Mouse (Mus musculus): ENCODE measurements at regions not wholly inside any gene's neighbourhood (a gene's known extent, or its start where the extent isn't known, plus 50 kb on each side); places are given as distances from the start of the nearest gene placed in this dataset.

- no peaks in the 10 kb centered on the region for H3K27me3 ChIP-seq (ENCODE audit: control insufficient read depth, insufficient read depth, insufficient read length)
- H3K36me3 ChIP-seq (ENCODE audit: control insufficient read depth, insufficient read depth), result no peaks in the 10 kb centered on the region
- TF ChIP-seq E2F4 (IDR thresholded peaks at IDR 0.05; ENCODE audit: insufficient read depth), result no peak
- no peak for TF ChIP-seq TCF12 (IDR thresholded peaks at IDR 0.05; ENCODE audit: insufficient read depth, poor library complexity, severe bottlenecking)
- no peak for TF ChIP-seq POLR2AphosphoS2 (IDR thresholded peaks at IDR 0.05; ENCODE audit: insufficient read length, low read depth)
- no peak for TF ChIP-seq USF1 (IDR thresholded peaks at IDR 0.05; ENCODE audit: low read depth)
- TF ChIP-seq REST (IDR thresholded peaks at IDR 0.05; ENCODE audit: insufficient read depth, insufficient read length), result no peak
- TF ChIP-seq CEBPB (IDR thresholded peaks at IDR 0.05; ENCODE audit: insufficient read depth, poor library complexity, severe bottlenecking), result no peak
- TF ChIP-seq MYOD1 (IDR thresholded peaks at IDR 0.05; ENCODE audit: control insufficient read depth in 1 of 3, insufficient read length in 2 of 3, low read depth in 2 of 3), result no peak
- TF ChIP-seq SRF (IDR thresholded peaks at IDR 0.05; ENCODE audit: control insufficient read depth, insufficient read length, low read depth), result no peak
- TF ChIP-seq POLR2A (IDR thresholded peaks at IDR 0.05; ENCODE audit: insufficient read length, low read depth), result no peak
- TF ChIP-seq MYOG (IDR thresholded peaks at IDR 0.05; ENCODE audit: control insufficient read depth in 1 of 3, insufficient read depth in 1 of 3, insufficient read length in 2 of 3, low read depth in 2 of 3), result no peak
- no peak for TF ChIP-seq TCF3 (IDR thresholded peaks at IDR 0.05; ENCODE audit: insufficient read length, low read depth)
- TF ChIP-seq MAX (IDR thresholded peaks at IDR 0.05; ENCODE audit: low read depth), result no peak
- H3K4me3 ChIP-seq, result no peak overlapping the region
- no peak overlapping the region for H3K4me2 ChIP-seq (ENCODE audit: low read depth)
- no peaks in the 10 kb centered on the region for H3K79me2 ChIP-seq (ENCODE audit: control insufficient read depth, insufficient read depth)
- no peak overlapping the region for H3ac ChIP-seq (ENCODE audit: control insufficient read depth, insufficient read length)
Observed at GRCm38 (mm10) chr13:53522807-53523206, 49.9 kb upstream of the Msx2 start.

Measured in myocyte (in vitro differentiated cells).